Mouse (Mus musculus) embryo, embryonic 11 days (tissue): ENCODE results near the gene Vmn2r106.

ENCODE experiments used
- DNase-seq: peaks from one replicate; pipeline ENCODE4 v3.0.0-alpha.2; 2015

Gene Vmn2r106

DNA sequence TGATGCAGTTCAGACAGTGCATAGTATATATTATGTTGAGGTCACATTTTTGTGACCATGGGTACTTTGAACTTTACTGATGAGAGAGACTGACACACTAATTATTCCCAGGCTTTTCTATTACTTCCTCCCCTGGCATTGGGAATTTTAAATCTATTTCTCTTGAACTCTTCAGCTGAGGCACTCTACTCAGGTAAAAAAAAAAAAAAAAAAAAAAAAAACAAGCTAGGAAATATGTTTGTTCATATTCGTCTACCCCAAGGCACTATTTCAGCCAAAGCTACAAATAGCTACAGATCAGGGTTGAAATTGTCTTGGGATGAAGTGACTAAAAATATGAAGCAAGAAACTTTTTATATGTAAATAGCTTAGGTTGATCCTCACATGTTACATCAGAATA lies at the start of gene Vmn2r106:
Gene Vmn2r106 (minus strand): TSS at position 101 of the 400 bp plus-strand sequence.
- DNase-seq, result no peak

- no peak for DNase-seq
Observed at GRCm38 (mm10) chr17:20305790-20306189, 20.4 kb upstream of the Vmn2r106 start.

DNA sequence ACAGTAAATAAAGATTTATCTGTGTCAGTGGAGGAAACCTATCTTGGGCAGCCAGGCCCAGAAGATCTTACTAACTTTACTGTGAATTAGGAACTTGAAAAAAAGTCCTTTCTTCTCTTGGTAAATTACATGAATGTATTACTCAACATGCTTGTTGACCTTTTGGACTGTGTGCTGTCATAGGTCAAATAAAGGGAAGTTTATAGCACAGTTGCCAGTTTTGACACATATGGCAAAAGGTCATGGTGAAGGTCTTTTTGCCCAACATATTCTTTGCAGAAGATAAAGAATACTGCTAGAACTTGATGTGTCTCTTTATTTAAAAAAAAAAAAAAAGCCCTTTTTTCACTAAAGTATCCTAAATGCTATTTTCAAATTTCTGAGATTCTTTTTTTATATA lies 1.6 kb upstream of the Vmn2r106 start:
- no peak for DNase-seq

- DNase-seq, result no peak
Observed at GRCm38 (mm10) chr17:20255522-20255921, 29.8 kb downstream of the Vmn2r106 start.

- DNase-seq, result no peak
Observed at GRCm38 (mm10) chr17:20234952-20235351, 50.4 kb downstream of the Vmn2r106 start, which contains the start of gene Vmn2r105. Vmn2r105 (minus strand) TSS chr17:20235052.
